Mouse (Mus musculus) thymus, postnatal 0 days (tissue): ENCODE results near the gene Vps41. TPM values are rescaled to one million over a fixed set of nuclear protein-coding genes. Genes with fewer than 3 reads are reported as not detected.

Experiments used
- DNase-seq: peaks from one replicate; pipeline ENCODE4 v3.0.0-alpha.2; 2015; ENCODE audit warnings: low spot score
- polyA plus RNA-seq: library from polyadenylated mRNA; unstranded; fragments of >200 nt; fragmentation: Nextera tagmentation; extraction: Ambion mirVana; gene quantifications from 2 replicates; pipeline ENCODE4 v1.2.1, GENCODE M21; 2015

Gene Vps41
- polyA plus RNA-seq, 1 experiment from 2014 or later, result 47.6 TPM

DNA sequence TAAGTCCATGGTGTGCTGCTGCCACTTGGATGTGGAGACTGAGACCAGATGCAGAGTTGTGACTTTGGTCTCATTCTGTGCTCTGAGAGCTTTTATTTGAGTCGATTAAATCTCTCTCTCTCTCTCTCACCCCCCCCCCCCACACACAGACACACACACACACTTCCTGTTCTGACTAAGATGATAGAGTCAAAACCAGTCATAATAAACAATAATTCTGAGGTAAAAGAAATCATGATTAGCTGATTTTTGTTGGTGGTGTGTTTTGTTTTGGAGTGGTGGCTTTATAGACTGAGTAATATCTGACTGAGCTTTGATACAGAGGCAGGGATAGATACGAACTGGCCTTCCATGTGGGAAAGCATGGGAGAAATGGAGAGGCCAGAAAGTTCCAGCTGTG, 74.6 kb downstream of the Vps41 start:
- DNase-seq, result no peak

DNA sequence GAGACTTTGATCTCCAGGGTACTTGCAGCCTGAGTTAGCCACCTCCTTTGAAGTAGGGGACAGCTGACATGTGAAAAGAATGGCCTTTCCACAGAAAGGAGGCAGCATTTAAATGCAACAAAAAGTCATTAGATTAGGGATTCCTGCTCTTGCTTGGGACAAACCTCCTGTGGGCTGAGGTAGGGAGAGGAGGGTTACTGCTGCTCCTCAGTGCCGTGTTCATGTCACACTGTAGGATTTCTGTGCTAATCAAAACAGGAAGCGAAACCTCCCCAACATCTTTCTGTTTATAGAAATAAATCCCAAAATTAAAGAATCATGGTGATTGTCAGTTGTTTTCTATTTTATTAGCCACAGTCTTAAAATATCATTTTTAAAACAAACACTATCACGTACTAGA, 77.4 kb downstream of the Vps41 start:
- DNase-seq, result no peak

GRCm38 (mm10) chr13:18797555-18797954, 80.5 kb downstream of the Vps41 start:
- no peak for DNase-seq

DNA sequence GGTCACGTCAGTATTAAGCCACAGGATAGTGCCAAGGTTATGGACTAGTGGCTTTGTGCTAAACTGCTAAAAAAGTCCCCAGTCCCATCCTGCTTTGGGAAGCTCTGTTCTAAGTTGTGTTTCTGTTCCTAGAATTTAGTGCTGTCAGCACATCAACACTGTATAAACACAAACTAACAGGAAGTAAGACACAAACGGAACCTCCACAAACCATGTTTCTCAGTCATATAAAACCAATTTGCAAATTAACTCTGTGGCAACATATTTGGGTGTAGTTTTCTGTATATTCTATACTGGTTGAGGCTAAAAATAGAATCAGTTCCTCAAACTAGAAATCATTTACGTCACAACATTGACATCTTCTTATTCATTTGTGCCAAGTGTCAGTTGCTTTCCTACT, 83.3 kb downstream of the Vps41 start:
- no peak for DNase-seq

DNA sequence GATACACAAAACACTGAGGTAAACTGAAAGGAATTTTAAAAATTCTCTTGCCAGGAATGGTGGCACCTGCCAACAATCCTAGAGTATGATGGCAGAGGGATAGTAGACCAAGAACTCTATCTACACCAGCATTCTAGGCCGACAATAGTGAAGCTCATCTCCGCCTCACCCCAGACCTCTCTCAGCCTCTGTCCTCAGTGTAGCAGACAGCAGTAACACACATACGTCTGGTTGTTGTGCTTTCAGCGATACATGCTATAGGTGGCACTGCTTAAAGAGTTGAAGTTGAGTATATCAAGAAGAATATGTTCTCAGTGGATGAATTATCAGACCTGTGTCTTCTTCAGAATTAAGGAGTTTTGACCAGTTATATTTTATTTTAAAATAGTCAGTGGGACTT, 92.4 kb downstream of the Vps41 start:
- no peak for DNase-seq

GRCm38 (mm10) chr13:18809978-18810675, 93.0 kb downstream of the Vps41 start:
- peak; percentile 72 for DNase-seq

- DNase-seq, result no peak
Measured at GRCm38 (mm10) chr13:18824420-18825123, 107.5 kb downstream of the Vps41 start.

GRCm38 (mm10) chr13:18827029-18827428, 109.9 kb downstream of the Vps41 start:
- no peak for DNase-seq

- no peak for DNase-seq
Measured at GRCm38 (mm10) chr13:18830486-18830885, 113.4 kb downstream of the Vps41 start.

DNA sequence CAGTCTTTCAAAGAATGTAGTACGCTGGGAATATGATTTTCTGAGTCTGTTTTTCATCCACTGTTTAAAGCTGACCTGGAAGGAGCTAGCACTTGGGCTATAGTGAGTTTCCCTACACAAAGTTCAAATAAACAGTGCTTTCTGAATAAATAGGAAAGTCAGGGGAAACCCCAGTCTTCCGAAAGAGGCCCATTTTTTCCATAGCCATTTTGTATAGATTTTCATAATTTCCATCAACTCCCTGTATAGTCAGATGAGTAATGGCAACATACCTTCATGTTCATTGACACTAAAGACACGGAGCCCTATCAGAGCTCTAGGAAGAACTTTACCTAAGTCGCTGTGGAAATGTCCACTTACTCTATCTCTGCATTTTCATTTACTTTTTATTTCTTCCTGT, 122.1 kb downstream of the Vps41 start:
- DNase-seq, result no peak

- no peak for DNase-seq
Measured at GRCm38 (mm10) chr13:18840366-18840765, 123.3 kb downstream of the Vps41 start.

GRCm38 (mm10) chr13:18841019-18841418, 123.9 kb downstream of the Vps41 start:
- DNase-seq, result no peak

GRCm38 (mm10) chr13:18841752-18842282, 124.7 kb downstream of the Vps41 start:
- DNase-seq, result no peak

- DNase-seq, result no peak
Measured at GRCm38 (mm10) chr13:18842556-18842955, 125.5 kb downstream of the Vps41 start.

GRCm38 (mm10) chr13:18843546-18843945, 126.5 kb downstream of the Vps41 start:
- no peak for DNase-seq

DNA sequence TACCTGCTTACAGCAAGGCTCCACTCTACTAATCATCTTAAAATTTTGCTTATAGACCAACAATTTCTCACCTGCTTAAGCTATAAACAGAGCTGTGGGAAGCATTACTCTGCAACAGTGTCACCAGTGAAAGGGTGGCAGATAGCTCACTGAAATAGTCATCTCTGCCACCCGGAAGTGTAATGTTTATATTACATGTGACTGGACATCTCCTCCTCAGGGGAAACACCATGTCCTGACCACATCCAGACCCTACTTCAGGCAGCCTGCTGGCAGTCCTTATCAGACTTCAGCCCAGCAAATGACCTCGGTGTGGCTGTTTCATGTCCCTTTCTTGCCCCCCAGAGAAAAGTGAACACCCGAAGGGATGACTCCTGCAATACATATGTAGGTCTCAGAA, 130.3 kb downstream of the Vps41 start:
- DNase-seq, result no peak

DNA sequence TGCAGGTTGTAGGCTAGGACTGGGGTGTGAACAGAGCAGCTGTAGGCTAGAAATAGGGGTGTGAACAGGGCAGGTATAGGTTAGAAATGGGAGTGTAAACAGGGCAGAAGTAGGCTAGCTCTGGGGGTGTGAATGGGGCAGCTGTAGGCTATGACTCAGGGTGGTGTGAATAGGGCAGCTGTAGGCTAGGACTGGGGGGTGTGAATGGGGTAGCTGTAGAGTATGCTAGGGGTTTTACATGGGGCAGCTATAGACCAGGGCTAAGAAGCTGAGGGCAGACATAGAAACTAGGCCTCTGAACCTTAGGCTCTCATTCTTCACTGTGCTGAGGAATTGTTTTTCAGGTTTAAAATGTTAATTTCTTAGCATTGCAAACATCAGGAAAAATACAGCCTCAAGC, 132.5 kb downstream of the Vps41 start:
- no peak for DNase-seq

- no peak for DNase-seq
Measured at GRCm38 (mm10) chr13:18851182-18851581, 134.1 kb downstream of the Vps41 start.

GRCm38 (mm10) chr13:18852718-18853117, 135.6 kb downstream of the Vps41 start:
- DNase-seq, result no peak

DNA sequence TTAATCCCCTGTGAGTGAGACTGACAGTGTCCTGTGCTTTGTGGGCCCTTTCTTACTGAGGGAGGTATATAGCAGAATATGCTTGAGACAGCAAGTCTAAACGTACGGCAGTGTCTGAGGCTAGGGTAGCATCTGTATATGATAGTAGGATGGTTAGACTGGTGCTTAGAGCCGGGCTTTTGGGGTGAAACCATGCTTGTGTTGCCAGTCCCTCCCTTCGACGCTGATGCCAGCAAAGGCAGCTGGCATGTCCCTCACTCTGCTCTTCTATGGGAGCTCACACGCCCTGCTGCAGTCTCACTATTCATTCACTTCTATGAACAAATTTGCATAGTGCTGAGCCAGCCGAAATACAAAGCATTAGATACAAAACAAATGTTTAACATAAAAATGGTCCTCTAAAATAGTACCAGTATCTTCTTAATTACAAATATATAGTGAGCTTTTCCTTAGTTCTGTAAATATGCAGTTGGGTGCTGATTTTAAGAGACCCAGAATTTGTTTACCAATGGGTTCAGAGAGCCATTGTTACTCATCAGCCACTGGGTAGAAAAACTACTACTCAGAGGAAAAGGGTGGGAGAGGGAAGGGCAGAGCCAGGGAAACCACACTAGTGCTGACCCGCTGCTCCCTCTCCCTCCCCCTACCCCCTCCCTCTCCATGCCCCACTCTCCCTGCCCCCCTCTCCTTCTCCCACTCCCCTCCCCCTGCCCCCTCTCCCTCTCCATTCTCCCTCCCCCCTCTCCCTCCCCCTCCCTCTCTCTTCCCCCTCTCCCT, 139.1 kb downstream of the Vps41 start:
- no peak for DNase-seq

- DNase-seq, result no peak
Measured at GRCm38 (mm10) chr13:18858183-18858582, 141.1 kb downstream of the Vps41 start.

GRCm38 (mm10) chr13:18859389-18859788, 142.3 kb downstream of the Vps41 start:
- DNase-seq, result no peak
